ENCODE assay signal across 8 mouse cellular contexts in genomic region chr11:117881787-117882186, GRCm38 (mm10). TPM values are rescaled to one million over a fixed set of nuclear protein-coding genes. Genes with fewer than 3 reads are reported as not detected.
DNase-seq lines count a peak whose midpoint lies in the region; ATAC-seq lines count a peak whose summit lies in the region.

No protein-coding gene starts in this region.

- ATAC-seq in embryonic facial prominence, embryonic 13.5 days (ENCODE audit: insufficient number of reproducible peaks, insufficient read depth, low FRiP score, low TSS enrichment, low read depth) = no peak

- 0 out of 2 replicates have a peak overlapping the region, but pooled peaks have one; percentile 28 for H3K27ac ChIP-seq in embryonic facial prominence, embryonic 13.5 days

- no peaks in the 10 kb centered on the region for H3K36me3 ChIP-seq in embryonic facial prominence, embryonic 13.5 days

- no peak overlapping the region for H3K9ac ChIP-seq in embryonic facial prominence, embryonic 13.5 days

- intact Hi-C loops in left cerebral cortex, postnatal 25 days (cut with DNase I) = no loop called here

- WGBS in embryonic facial prominence, embryonic 13.5 days = 10% methylated on average over 8 of the region's 8 CpGs

- peaks cover 39% of the 10 kb centered on the region for H3K4me1 ChIP-seq in embryonic facial prominence, embryonic 13.5 days

- H3K4me2 ChIP-seq in embryonic facial prominence, embryonic 13.5 days = no peak overlapping the region

- no peaks in the 10 kb centered on the region for H3K9me3 ChIP-seq in embryonic facial prominence, embryonic 13.5 days

- peak; percentile 35 to 40 for DNase-seq in spleen, postnatal 36 days (ENCODE audit: low spot score in 2 of 2)
- DNase-seq in spleen, postnatal 4 days (ENCODE audit: low spot score in 2 of 2) = no peak
- DNase-seq in kidney, postnatal 14 days = peak; percentile 76
- DNase-seq in naive thymus-derived CD4-positive, alpha-beta T cell, adult 2 months (ENCODE audit: low read depth) = peak; percentile 57
- no peak for DNase-seq in left cerebral cortex, adult 11 months (ENCODE audit: low spot score)
- DNase-seq in left cerebral cortex, postnatal 25 days (ENCODE audit: low spot score in 2 of 2) = no peak
- DNase-seq in right cerebral cortex, postnatal 14 days = no peak

- 0 out of 2 replicates have a peak, but pooled peaks cover 4% of the 10 kb centered on the region for H3K27me3 ChIP-seq in embryonic facial prominence, embryonic 13.5 days

- H3K4me3 ChIP-seq in embryonic facial prominence, embryonic 13.5 days = no peak overlapping the region

RNA-seq across cellular contexts. Expression of gene Tha1, which starts 8.5 kb away (rescaled TPM):
- polyA plus RNA-seq in embryonic facial prominence, embryonic 13.5 days (2015; fragmentation: Nextera tagmentation; extraction: Ambion mirVana) = 2.7 and 2.9 TPM in 2 replicates
- 1 to 10 TPM; 3.8 to 4.0 TPM for total RNA-seq in left cerebral cortex, postnatal 25 days (2021)

RNA-seq across cellular contexts. Expression of gene Tmem235, which starts 21.2 kb away (rescaled TPM):
- not detected in 2 replicates for polyA plus RNA-seq in embryonic facial prominence, embryonic 13.5 days (2015; fragmentation: Nextera tagmentation; extraction: Ambion mirVana)
- under 1 TPM in 1 of 2 experiments, not detected in 1; 0.23 TPM for total RNA-seq in left cerebral cortex, postnatal 25 days (2021)

RNA-seq across cellular contexts. Expression of gene Birc5, which starts 32.7 kb away (rescaled TPM):
- polyA plus RNA-seq in embryonic facial prominence, embryonic 13.5 days (2015; fragmentation: Nextera tagmentation; extraction: Ambion mirVana) = 326 and 344 TPM in 2 replicates
- 1 to 10 TPM in 1 of 2 experiments, under 1 TPM in 1; 0.62 to 1.2 TPM for total RNA-seq in left cerebral cortex, postnatal 25 days (2021)

RNA-seq across cellular contexts. Expression of gene Tk1, which starts 55.9 kb away (rescaled TPM):
- polyA plus RNA-seq in embryonic facial prominence, embryonic 13.5 days (2015; fragmentation: Nextera tagmentation; extraction: Ambion mirVana) = 143 and 150 TPM in 2 replicates
- under 1 TPM; 0.60 to 0.94 TPM for total RNA-seq in left cerebral cortex, postnatal 25 days (2021)

RNA-seq across cellular contexts. Expression of gene Afmid, which starts 56.1 kb away (rescaled TPM):
- polyA plus RNA-seq in embryonic facial prominence, embryonic 13.5 days (2015; fragmentation: Nextera tagmentation; extraction: Ambion mirVana) = 4.2 and 5.1 TPM in 2 replicates
- 1 to 10 TPM; 4.6 to 6.7 TPM for total RNA-seq in left cerebral cortex, postnatal 25 days (2021)

Comparison
In these comparisons a context has a peak if more than half of its experiments do, and no peak if none do; other contexts are left out.
1. DNase-seq: peak in spleen, postnatal 36 days (2 of 2), kidney, postnatal 14 days (single experiment) and naive thymus-derived CD4-positive, alpha-beta T cell, adult 2 months (single experiment); none in spleen, postnatal 4 days (0 of 2), left cerebral cortex, adult 11 months (single experiment), left cerebral cortex, postnatal 25 days (0 of 2) and right cerebral cortex, postnatal 14 days (single experiment).